Mouse (Mus musculus) ZHBTc4 (cell line): ENCODE data around the gene Camkmt.

ENCODE experiments used
- DNase-seq: peaks from one replicate; pipeline ENCODE4 v3.0.0-alpha.2; 2011; ENCODE audit warnings: low read depth, low spot score

Gene Camkmt

GRCm38 (mm10) chr17:85372076-85372475 lies 281.7 kb downstream of the Camkmt start:
- DNase-seq = peak; percentile 46

- DNase-seq = no peak
These were observed 282.2 kb downstream of the Camkmt start for GRCm38 (mm10) chr17:85372523-85372922.

GRCm38 (mm10) chr17:85374100-85374833 lies 283.9 kb downstream of the Camkmt start:
- no peak for DNase-seq

GRCm38 (mm10) chr17:85374834-85375176 lies 284.5 kb downstream of the Camkmt start:
- DNase-seq = no peak

- DNase-seq = no peak
These were observed 285.2 kb downstream of the Camkmt start for GRCm38 (mm10) chr17:85375523-85375922.

- DNase-seq = no peak
These were observed 287.1 kb downstream of the Camkmt start for GRCm38 (mm10) chr17:85377496-85377895.

- DNase-seq = no peak
These were observed 288.7 kb downstream of the Camkmt start for GRCm38 (mm10) chr17:85379101-85379500.

- no peak for DNase-seq
These were observed 291.3 kb downstream of the Camkmt start for GRCm38 (mm10) chr17:85381578-85382223.

- no peak for DNase-seq
These were observed 292.0 kb downstream of the Camkmt start for GRCm38 (mm10) chr17:85382344-85382743.

GRCm38 (mm10) chr17:85382906-85383305 lies 292.6 kb downstream of the Camkmt start:
- no peak for DNase-seq

GRCm38 (mm10) chr17:85393091-85393890 lies 302.9 kb downstream of the Camkmt start:
- DNase-seq = no peak

GRCm38 (mm10) chr17:85393891-85394321 lies 303.6 kb downstream of the Camkmt start:
- no peak for DNase-seq

GRCm38 (mm10) chr17:85395502-85395901 lies 305.1 kb downstream of the Camkmt start:
- DNase-seq = peak; percentile 15

GRCm38 (mm10) chr17:85400751-85401150 lies 310.4 kb downstream of the Camkmt start:
- no peak for DNase-seq

- DNase-seq = no peak
These were observed 314.8 kb downstream of the Camkmt start for GRCm38 (mm10) chr17:85405161-85405560.

- no peak for DNase-seq
These were observed 315.8 kb downstream of the Camkmt start for GRCm38 (mm10) chr17:85406195-85406594.

- no peak for DNase-seq
These were observed 338.5 kb downstream of the Camkmt start for GRCm38 (mm10) chr17:85428831-85429230.

GRCm38 (mm10) chr17:85432923-85433322 lies 342.6 kb downstream of the Camkmt start:
- no peak for DNase-seq

- no peak for DNase-seq
These were observed 352.7 kb downstream of the Camkmt start for GRCm38 (mm10) chr17:85443036-85443435.

GRCm38 (mm10) chr17:85454419-85454983 lies 364.1 kb downstream of the Camkmt start:
- peak; percentile 38 for DNase-seq

GRCm38 (mm10) chr17:85455063-85455462 lies 364.7 kb downstream of the Camkmt start:
- DNase-seq = no peak

GRCm38 (mm10) chr17:85458075-85458474 lies 367.7 kb downstream of the Camkmt start:
- peak; percentile 78 for DNase-seq
